8 mouse cellular contexts compared by ENCODE assay signal in genomic region chr11:54973481-54974212, GRCm38 (mm10). TPM values are rescaled to one million over a fixed set of nuclear protein-coding genes. Genes with fewer than 3 reads are reported as not detected.
DNase-seq lines count a peak whose midpoint lies in the region; ATAC-seq and TF ChIP-seq lines count a peak whose summit lies in the region.

No protein-coding gene starts in this region.

- peak; percentile 29 for ATAC-seq in granulocyte monocyte progenitor cell, adult 5-6 weeks (replicated peaks; ENCODE audit: poor library complexity, severe bottlenecking)
- peak; percentile 82 for ATAC-seq in intestine, embryonic 15.5 days
- ATAC-seq in lung, embryonic 14.5 days (ENCODE audit: insufficient read depth), result peak; percentile 62; the same call in 1 of the 2 replicates
- ATAC-seq in frontal cortex, adult (ENCODE audit: low TSS enrichment), result no peak

- H3K36me3 ChIP-seq in intestine, embryonic 15.5 days, result 0 out of 2 replicates have a peak, but pooled peaks cover 5% of the 10 kb centered on the region
- peaks cover 11% of the 10 kb centered on the region; the same call in 1 of the 2 replicates for H3K36me3 ChIP-seq in lung, embryonic 14.5 days (ENCODE audit: insufficient read depth)

- H3K9me3 ChIP-seq in intestine, embryonic 15.5 days, result no peaks in the 10 kb centered on the region
- no peaks in the 10 kb centered on the region for H3K9me3 ChIP-seq in lung, embryonic 14.5 days (ENCODE audit: low read depth, low read length)

- peaks cover 21% of the 10 kb centered on the region for H3K4me1 ChIP-seq in intestine, embryonic 15.5 days (replicated peaks)
- peaks cover 5% of the 10 kb centered on the region; the same call in 1 of the 2 replicates for H3K4me1 ChIP-seq in lung, embryonic 14.5 days (ENCODE audit: insufficient read depth)

- no peak for TF ChIP-seq CTCF in lung, embryonic 14.5 days (IDR thresholded peaks at IDR 0.05; ENCODE audit: low read depth)

- DNase-seq in cerebellum, postnatal 14 days, result peak; percentile 58 to 77
- DNase-seq in cerebellum, adult 18-20 months, result no peak
- DNase-seq in adrenal gland, adult 2 months, result peak; percentile 54
- DNase-seq in lung, embryonic 14.5 days, result peak; percentile 76
- DNase-seq in retina, adult 2 months (ENCODE audit: low read depth, low spot score), result peak; percentile 30

- H3K4me3 ChIP-seq in intestine, embryonic 15.5 days (replicated peaks), result no peak overlapping the region
- H3K4me3 ChIP-seq in lung, embryonic 14.5 days (ENCODE audit: low read depth, low read length), result no peak overlapping the region

- 43% methylated on average over 8 of the region's 8 CpGs for WGBS in intestine, embryonic 15.5 days
- WGBS in lung, embryonic 14.5 days, result 41% methylated on average over 8 of the region's 8 CpGs

- no peak overlapping the region for H3K9ac ChIP-seq in intestine, embryonic 15.5 days
- no peak overlapping the region for H3K9ac ChIP-seq in lung, embryonic 14.5 days

- H3K27me3 ChIP-seq in intestine, embryonic 15.5 days (replicated peaks), result no peaks in the 10 kb centered on the region
- no peaks in the 10 kb centered on the region for H3K27me3 ChIP-seq in lung, embryonic 14.5 days (ENCODE audit: insufficient read depth, low read length)

- peak overlapping the region; percentile 61 for H3K27ac ChIP-seq in intestine, embryonic 15.5 days
- no peak overlapping the region for H3K27ac ChIP-seq in lung, embryonic 14.5 days (ENCODE audit: low read depth)

- no peak overlapping the region for H3K4me2 ChIP-seq in intestine, embryonic 15.5 days (replicated peaks)
- no peak overlapping the region for H3K4me2 ChIP-seq in lung, embryonic 14.5 days

RNA-seq across cellular contexts. Expression of gene Tnip1, which starts 10.9 kb away (rescaled TPM):
- 10 to 100 TPM; 82.2 to 88.8 TPM for total RNA-seq in adrenal gland, adult 2 months (2021)
- polyA plus RNA-seq in adrenal gland, adult 2 months (2012; rRNA removed), result 59.0 and 63.6 TPM in 2 replicates
- total RNA-seq in granulocyte monocyte progenitor cell, adult 5-6 weeks (2014; fragmentation: Nextera tagmentation), result 27.7 and 48.9 TPM in 2 replicates
- 25.3 and 28.0 TPM in 2 replicates for total RNA-seq in granulocyte monocyte progenitor cell, adult 5-6 weeks (2017)
- polyA plus RNA-seq in intestine, embryonic 15.5 days (2015; fragmentation: Nextera tagmentation; extraction: Ambion mirVana), result 22.7 and 24.5 TPM in 2 replicates
- 13.2 and 14.3 TPM in 2 replicates for polyA plus RNA-seq in lung, embryonic 14.5 days (2014; fragmentation: Nextera tagmentation; extraction: Ambion mirVana)

RNA-seq across cellular contexts. Expression of gene Anxa6, which starts 59.6 kb away (rescaled TPM):
- 100 to 1,000 TPM; 116 to 185 TPM for total RNA-seq in adrenal gland, adult 2 months (2021)
- 54.6 and 58.7 TPM in 2 replicates for polyA plus RNA-seq in adrenal gland, adult 2 months (2012; rRNA removed)
- total RNA-seq in granulocyte monocyte progenitor cell, adult 5-6 weeks (2014; fragmentation: Nextera tagmentation), result 61.0 and 65.6 TPM in 2 replicates
- 70.8 and 77.7 TPM in 2 replicates for total RNA-seq in granulocyte monocyte progenitor cell, adult 5-6 weeks (2017)
- 261 and 262 TPM in 2 replicates for polyA plus RNA-seq in intestine, embryonic 15.5 days (2015; fragmentation: Nextera tagmentation; extraction: Ambion mirVana)
- 406 and 411 TPM in 2 replicates for polyA plus RNA-seq in lung, embryonic 14.5 days (2014; fragmentation: Nextera tagmentation; extraction: Ambion mirVana)

Comparison
In these comparisons a context has a peak if more than half of its experiments do, and no peak if none do; other contexts are left out.
1. DNase-seq: peak in cerebellum, postnatal 14 days (2 of 2), adrenal gland, adult 2 months (single experiment), lung, embryonic 14.5 days (single experiment) and retina, adult 2 months (single experiment); none in cerebellum, adult 18-20 months (0 of 2).